Mouse (Mus musculus): ENCODE measurements around the gene Tgds. TPM values are rescaled to one million over a fixed set of nuclear protein-coding genes. Genes with fewer than 3 reads are reported as not detected.

The Tgds gene
- polyA plus RNA-seq, 1 experiment from 2014 or later, result 18.5 TPM

DNA sequence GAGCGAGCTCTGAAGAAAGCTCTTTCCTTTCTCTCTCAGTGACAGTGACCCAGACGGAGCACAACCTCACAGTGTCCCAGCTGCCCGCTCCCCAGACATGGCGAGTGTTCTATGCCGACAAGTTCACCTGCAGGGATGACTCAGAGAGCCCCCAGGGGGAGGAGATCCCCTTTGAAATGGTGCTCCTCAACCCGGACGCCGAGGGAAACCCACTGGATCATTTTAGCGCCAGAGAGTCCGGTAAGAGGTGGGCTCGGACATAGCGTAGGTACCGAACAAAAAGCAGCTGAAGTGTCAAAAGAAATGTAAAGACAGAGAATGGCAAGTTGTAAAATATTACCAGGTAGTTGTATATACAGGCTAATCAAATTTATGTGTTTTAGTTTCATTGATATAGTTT is 15.5 kb upstream of the Tgds start:
- Histone ChIP-seq H3K4me3 (replicated peaks; ENCODE audit: low read length) (no peak overlapping the region), H3K9me3 (ENCODE audit: control insufficient read depth, low read length) (no peaks in the 10 kb centered on the region), H3K27ac (no peak overlapping the region), H3K9ac (no peak overlapping the region), H3K4me1 (replicated peaks; ENCODE audit: control insufficient read depth, insufficient read depth, low read length) (no peaks in the 10 kb centered on the region), H3K27me3 (ENCODE audit: control insufficient read depth, insufficient read depth, low read length) (no peaks in the 10 kb centered on the region), H3K36me3 (replicated peaks; ENCODE audit: control insufficient read depth, insufficient read depth) (peaks cover 16% of the 10 kb centered on the region), H3K4me2 (replicated peaks) (no peak overlapping the region)
- WGBS, result 92% methylated on average over 13 of the region's 13 CpGs
- DNase-seq (ENCODE audit: low spot score) (no peak), ATAC-seq (ENCODE audit: low FRiP score) (no peak)

DNA sequence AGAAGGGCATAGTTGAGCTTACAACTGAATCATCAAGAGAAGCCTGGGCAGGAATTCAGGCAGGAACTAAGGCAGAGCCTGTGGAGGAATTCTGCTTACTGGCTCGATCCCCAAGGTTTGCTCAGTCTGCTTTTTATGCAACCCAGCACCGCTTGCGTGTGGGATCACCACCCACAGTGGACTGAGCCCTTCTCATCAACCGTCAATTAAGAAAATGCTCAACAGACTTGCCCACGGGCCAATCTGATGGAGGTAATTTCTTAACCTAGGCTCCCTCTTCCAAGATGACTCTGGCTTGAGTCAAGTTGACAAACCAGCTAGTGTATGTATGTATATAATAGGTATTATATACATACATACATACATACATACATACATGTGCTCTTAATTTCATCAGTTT is 9.7 kb upstream of the Tgds start:
- Histone ChIP-seq H3K9ac (no peak overlapping the region), H3K4me3 (replicated peaks; ENCODE audit: low read length) (no peak overlapping the region), H3K27me3 (ENCODE audit: control insufficient read depth, insufficient read depth, low read length) (no peaks in the 10 kb centered on the region), H3K9me3 (ENCODE audit: control insufficient read depth, low read length) (no peaks in the 10 kb centered on the region), H3K27ac (no peak overlapping the region), H3K4me1 (replicated peaks; ENCODE audit: control insufficient read depth, insufficient read depth, low read length) (peaks cover 12% of the 10 kb centered on the region), H3K4me2 (replicated peaks) (no peak overlapping the region), H3K36me3 (replicated peaks; ENCODE audit: control insufficient read depth, insufficient read depth) (peaks cover 18% of the 10 kb centered on the region)
- 96% methylated on average over 5 of the region's 5 CpGs for WGBS
- DNase-seq (ENCODE audit: low spot score) (no peak), ATAC-seq (ENCODE audit: low FRiP score) (no peak)

DNA sequence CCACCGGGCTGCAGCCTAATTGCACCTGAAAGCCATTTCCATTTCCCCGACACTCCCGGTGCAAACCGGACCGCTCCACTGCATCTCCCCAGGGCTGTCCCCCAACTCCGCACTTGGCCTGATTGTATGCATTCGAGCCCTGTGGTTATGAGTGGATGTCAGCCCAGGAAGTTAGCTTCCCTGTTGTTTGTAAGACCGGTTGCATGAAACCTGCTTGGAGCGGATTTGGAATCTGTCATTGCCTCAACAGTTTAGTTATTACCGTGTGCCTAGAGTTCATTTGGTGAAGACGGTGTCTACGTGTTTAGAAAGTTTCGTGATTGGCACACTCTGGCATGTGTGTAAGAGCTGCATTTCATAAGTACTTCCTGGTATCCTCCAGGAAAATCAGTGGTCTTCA is 4.9 kb upstream of the Tgds start:
- no peaks in the 10 kb centered on the region for H3K9me3 ChIP-seq (ENCODE audit: control insufficient read depth, low read length)
- under 1% methylated on average over 13 of the region's 13 CpGs for WGBS
- no peaks in the 10 kb centered on the region for H3K27me3 ChIP-seq (ENCODE audit: control insufficient read depth, insufficient read depth, low read length)
- peak overlapping the region; percentile 80 for H3K27ac ChIP-seq
- peak; percentile 16; the same call in 1 of the 2 replicates for ATAC-seq (ENCODE audit: low FRiP score)
- peak overlapping the region; percentile 96 for H3K4me2 ChIP-seq (replicated peaks)
- H3K9ac ChIP-seq, result peak overlapping the region; percentile 84
- H3K36me3 ChIP-seq (replicated peaks; ENCODE audit: control insufficient read depth, insufficient read depth), result peaks cover 18% of the 10 kb centered on the region
- H3K4me1 ChIP-seq (replicated peaks; ENCODE audit: control insufficient read depth, insufficient read depth, low read length), result peaks cover 25% of the 10 kb centered on the region
- H3K4me3 ChIP-seq (replicated peaks; ENCODE audit: low read length), result peak overlapping the region; percentile 96
- DNase-seq (ENCODE audit: low spot score), result peak; percentile 46

DNA sequence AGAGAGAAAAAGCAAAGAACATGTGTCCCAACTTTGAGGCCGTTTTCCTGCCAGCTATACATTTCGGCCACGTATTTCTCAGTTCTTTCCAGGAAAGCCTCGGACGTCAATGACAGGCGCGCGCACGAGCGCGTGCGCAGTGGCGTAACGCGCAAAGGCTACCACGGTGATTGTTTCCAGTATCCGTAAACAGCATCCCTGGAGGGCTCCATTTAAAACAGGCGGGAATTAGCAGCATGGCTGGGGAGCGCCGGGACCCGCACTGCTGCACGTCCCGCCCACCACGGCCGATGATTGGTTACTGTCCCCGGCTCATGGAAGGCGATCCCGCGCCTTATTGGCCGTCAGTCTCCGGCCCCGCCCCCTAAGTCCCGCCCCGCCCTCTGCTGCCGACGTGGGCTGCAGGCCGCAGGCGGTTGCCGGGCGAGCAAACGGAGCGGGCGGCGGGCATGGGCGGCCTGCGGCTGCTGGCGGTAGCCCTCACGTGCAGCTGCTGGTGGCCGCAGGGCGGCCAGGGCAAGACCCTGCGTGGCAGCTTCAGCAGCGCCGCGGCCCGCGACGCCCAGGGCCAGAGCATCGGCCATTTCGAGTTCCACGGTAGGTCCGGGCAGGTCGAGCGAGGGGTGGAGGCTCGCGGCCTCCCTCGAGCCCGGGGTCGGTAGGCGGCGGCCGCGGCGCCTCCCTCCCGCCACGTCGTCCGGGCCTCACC is 4.3 kb upstream of the Tgds start, which contains the start of gene Gpr180:
TSS of gene Gpr180 (plus strand) at position 415 of the 709 bp plus-strand sequence.
- under 1% methylated on average over 71 of the region's 77 CpGs for WGBS
- H3K9ac ChIP-seq, result peak within 1 kb of the TSS; percentile 84
- peaks cover 26% of the 10 kb centered on the region for H3K4me1 ChIP-seq (replicated peaks; ENCODE audit: control insufficient read depth, insufficient read depth, low read length)
- peak; percentile 96 for DNase-seq (ENCODE audit: low spot score)
- H3K36me3 ChIP-seq (replicated peaks; ENCODE audit: control insufficient read depth, insufficient read depth), result peaks cover 18% of the 10 kb centered on the region
- H3K4me2 ChIP-seq (replicated peaks), result peak within 1 kb of the TSS; percentile 96
- ATAC-seq (ENCODE audit: low FRiP score), result peak; percentile 96
- H3K27ac ChIP-seq, result peak within 1 kb of the TSS; percentile 80
- H3K9me3 ChIP-seq (ENCODE audit: control insufficient read depth, low read length), result no peaks in the 10 kb centered on the region
- no peaks in the 10 kb centered on the region for H3K27me3 ChIP-seq (ENCODE audit: control insufficient read depth, insufficient read depth, low read length)
- H3K4me3 ChIP-seq (replicated peaks; ENCODE audit: low read length), result peak within 1 kb of the TSS; percentile 96

DNA sequence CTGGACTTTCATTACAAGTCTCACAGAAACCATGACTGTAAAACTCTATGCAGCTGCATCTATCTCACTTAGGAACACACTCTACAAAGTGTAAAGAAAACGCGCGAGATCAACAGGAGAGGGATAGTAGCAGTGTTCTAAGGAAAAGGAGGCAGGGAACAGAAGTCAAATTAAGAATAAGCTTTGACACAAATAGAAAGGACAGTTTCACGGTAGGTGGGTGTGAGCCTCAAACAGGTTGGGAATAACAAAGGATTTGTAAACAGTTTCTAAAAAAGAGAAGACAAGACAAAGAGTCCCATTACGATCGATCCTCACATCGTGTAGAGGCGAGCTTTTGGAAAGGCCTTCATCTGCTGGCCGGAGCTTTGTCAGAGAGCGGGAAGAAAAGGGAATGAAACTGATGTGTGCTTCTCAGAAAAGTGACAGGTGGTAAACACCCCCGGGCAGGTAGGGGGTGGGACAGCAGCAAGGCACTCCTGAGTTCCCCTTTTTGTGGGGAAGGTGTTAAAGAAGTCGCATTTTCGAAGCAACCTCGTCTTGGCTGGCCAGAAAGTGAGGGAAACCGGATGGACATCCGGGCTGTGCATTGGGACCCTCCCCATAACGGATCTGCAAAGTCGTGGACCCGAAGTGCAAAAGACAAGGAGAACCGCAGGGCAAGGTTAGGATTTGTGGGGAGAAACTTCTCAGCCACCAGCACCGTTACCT is 469 bp downstream of the Tgds start:
- H3K27me3 ChIP-seq (ENCODE audit: control insufficient read depth, insufficient read depth, low read length), result no peaks in the 10 kb centered on the region
- 12% methylated on average over 21 of the region's 21 CpGs for WGBS
- 0 out of 2 replicates have a peak, but pooled peaks have one; percentile 10 for ATAC-seq (ENCODE audit: low FRiP score)
- H3K4me1 ChIP-seq (replicated peaks; ENCODE audit: control insufficient read depth, insufficient read depth, low read length), result peaks cover 21% of the 10 kb centered on the region
- H3K9ac ChIP-seq, result peak overlapping the region; percentile 72
- H3K27ac ChIP-seq, result peak overlapping the region; percentile 69
- H3K36me3 ChIP-seq (replicated peaks; ENCODE audit: control insufficient read depth, insufficient read depth), result peaks cover 22% of the 10 kb centered on the region
- no peaks in the 10 kb centered on the region for H3K9me3 ChIP-seq (ENCODE audit: control insufficient read depth, low read length)
- peak overlapping the region; percentile 84 for H3K4me2 ChIP-seq (replicated peaks)
- no peak for DNase-seq (ENCODE audit: low spot score)
- peak overlapping the region; percentile 65 for H3K4me3 ChIP-seq (replicated peaks; ENCODE audit: low read length)

DNA sequence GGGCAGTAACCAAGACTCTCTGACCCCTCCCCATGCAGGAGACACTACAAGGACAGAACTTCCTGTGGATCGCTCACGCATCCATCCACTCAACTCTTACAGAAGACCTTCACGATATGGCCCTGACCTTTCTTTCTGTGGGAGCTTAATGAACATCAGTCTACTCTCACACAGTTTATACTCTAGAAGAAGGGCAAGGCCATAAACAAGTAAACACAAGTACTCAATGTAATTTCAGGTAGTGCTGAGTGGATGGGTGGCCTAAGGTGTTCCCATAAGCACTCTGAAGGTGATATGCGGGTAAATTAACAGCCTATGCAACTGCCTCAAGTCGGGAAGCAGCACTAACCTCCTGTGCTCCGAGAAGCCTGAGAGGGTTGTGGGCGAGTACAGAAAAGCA is 1.1 kb downstream of the Tgds start:
- Histone ChIP-seq H3K4me1 (replicated peaks; ENCODE audit: control insufficient read depth, insufficient read depth, low read length) (peaks cover 19% of the 10 kb centered on the region), H3K9me3 (ENCODE audit: control insufficient read depth, low read length) (no peaks in the 10 kb centered on the region), H3K36me3 (replicated peaks; ENCODE audit: control insufficient read depth, insufficient read depth) (peaks cover 28% of the 10 kb centered on the region), H3K9ac (peak overlapping the region; percentile 72; the same call in 1 of the 2 replicates), H3K4me3 (replicated peaks; ENCODE audit: low read length) (peak overlapping the region; percentile 65), H3K27ac (no peak overlapping the region), H3K27me3 (ENCODE audit: control insufficient read depth, insufficient read depth, low read length) (no peaks in the 10 kb centered on the region), H3K4me2 (replicated peaks) (peak overlapping the region; percentile 84)
- no peak for ATAC-seq (ENCODE audit: low FRiP score)
- DNase-seq (ENCODE audit: low spot score), result no peak
- 84% methylated on average over 7 of the region's 7 CpGs for WGBS

DNA sequence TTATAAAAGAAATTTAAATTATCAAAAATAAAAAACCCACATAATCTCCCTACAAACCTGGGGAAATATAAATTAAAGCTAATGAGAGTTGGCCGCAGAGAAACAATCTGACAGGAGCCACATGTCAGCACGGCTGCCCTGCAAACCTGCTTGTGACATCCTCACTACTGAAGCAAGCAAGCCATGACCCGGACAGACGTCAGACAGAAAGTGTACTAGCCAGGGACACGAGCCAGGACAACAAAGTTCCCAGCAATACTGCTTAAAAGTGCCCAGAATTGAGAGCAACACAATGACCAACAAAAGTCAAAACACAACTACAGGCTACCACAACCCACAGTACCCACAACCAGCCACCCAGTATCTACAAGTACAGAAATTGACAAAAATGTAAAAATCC is 6.3 kb downstream of the Tgds start:
- Histone ChIP-seq H3K4me2 (replicated peaks) (no peak overlapping the region), H3K9ac (no peak overlapping the region), H3K4me3 (replicated peaks; ENCODE audit: low read length) (no peak overlapping the region), H3K27me3 (ENCODE audit: control insufficient read depth, insufficient read depth, low read length) (no peaks in the 10 kb centered on the region), H3K9me3 (ENCODE audit: control insufficient read depth, low read length) (no peaks in the 10 kb centered on the region), H3K4me1 (replicated peaks; ENCODE audit: control insufficient read depth, insufficient read depth, low read length) (peaks cover under 1% of the 10 kb centered on the region; the same call in 1 of the 2 replicates), H3K36me3 (replicated peaks; ENCODE audit: control insufficient read depth, insufficient read depth) (peaks cover 57% of the 10 kb centered on the region), H3K27ac (no peak overlapping the region)
- DNase-seq (ENCODE audit: low spot score) (no peak), ATAC-seq (ENCODE audit: low FRiP score) (no peak)
- WGBS, result 94% methylated on average over 5 of the region's 5 CpGs

DNA sequence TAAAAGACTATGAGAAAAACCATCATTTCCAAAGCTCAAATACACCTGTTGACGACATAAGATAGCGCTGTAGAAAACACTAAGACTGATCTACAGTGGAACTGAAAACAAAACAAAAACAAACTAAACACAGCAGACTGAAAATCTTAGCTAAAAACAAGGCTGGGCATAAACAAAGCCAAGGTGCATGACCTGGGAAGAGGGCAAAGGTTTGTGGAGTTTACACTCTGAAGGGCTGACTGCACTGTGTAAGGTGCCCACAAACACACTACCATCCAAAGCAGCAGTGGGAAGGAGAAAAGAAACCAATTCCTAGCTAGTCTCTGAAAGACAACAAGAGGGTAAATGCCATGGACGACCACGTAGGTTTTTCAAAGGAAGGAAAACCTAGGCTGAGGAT is 7.8 kb downstream of the Tgds start:
- H3K36me3 ChIP-seq (replicated peaks; ENCODE audit: control insufficient read depth, insufficient read depth), result peaks cover 72% of the 10 kb centered on the region
- no peak for ATAC-seq (ENCODE audit: low FRiP score)
- 86% methylated on average over 4 of the region's 4 CpGs for WGBS

DNA sequence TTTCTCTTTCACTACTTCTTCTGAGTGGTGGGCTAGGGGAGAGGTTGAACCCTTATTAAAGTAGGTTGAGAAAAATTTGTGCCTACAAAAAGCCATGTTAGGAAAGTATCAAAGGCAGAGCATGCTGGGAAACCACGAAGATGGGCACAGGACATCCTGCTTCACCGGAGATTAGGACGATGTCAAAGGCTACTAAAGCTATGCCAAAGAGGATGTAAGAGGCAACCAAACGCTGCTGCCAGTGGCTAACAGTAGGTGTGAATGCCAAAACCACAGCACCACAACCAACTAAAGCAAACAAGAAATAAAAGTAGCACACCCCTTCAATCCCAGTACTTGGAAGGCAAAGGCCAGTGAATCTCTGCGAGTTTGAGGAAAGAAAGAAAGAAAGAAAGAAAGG is 8.4 kb downstream of the Tgds start:
- H3K27me3 ChIP-seq (ENCODE audit: control insufficient read depth, insufficient read depth, low read length), result no peaks in the 10 kb centered on the region
- H3K4me3 ChIP-seq (replicated peaks; ENCODE audit: low read length), result no peak overlapping the region
- DNase-seq (ENCODE audit: low spot score) (no peak), ATAC-seq (ENCODE audit: low FRiP score) (no peak)
- H3K9me3 ChIP-seq (ENCODE audit: control insufficient read depth, low read length), result no peaks in the 10 kb centered on the region
- no peaks in the 10 kb centered on the region for H3K4me1 ChIP-seq (replicated peaks; ENCODE audit: control insufficient read depth, insufficient read depth, low read length)
- WGBS, result 88% methylated on average over 5 of the region's 5 CpGs
- no peak overlapping the region for H3K27ac ChIP-seq
- H3K9ac ChIP-seq, result no peak overlapping the region
- no peak overlapping the region for H3K4me2 ChIP-seq (replicated peaks)
- H3K36me3 ChIP-seq (replicated peaks; ENCODE audit: control insufficient read depth, insufficient read depth), result peaks cover 73% of the 10 kb centered on the region

More for the DNA sequence above, 7.8 kb downstream of the Tgds start:
- Histone ChIP-seq H3K4me2 (replicated peaks) (no peak overlapping the region), H3K27me3 (ENCODE audit: control insufficient read depth, insufficient read depth, low read length) (no peaks in the 10 kb centered on the region), H3K9ac (no peak overlapping the region), H3K9me3 (ENCODE audit: control insufficient read depth, low read length) (no peaks in the 10 kb centered on the region), H3K4me1 (replicated peaks; ENCODE audit: control insufficient read depth, insufficient read depth, low read length) (no peaks in the 10 kb centered on the region), H3K27ac (no peak overlapping the region), H3K4me3 (replicated peaks; ENCODE audit: low read length) (no peak overlapping the region)
- no peak for DNase-seq (ENCODE audit: low spot score)
